Mouse (Mus musculus) MEL (cell line): Measurements from ENCODE around the gene Esrra. TPM values are rescaled to one million over a fixed set of nuclear protein-coding genes. Genes with fewer than 3 reads are reported as not detected.

Experiments used
- DNase-seq: peaks from one replicate; pipeline ENCODE4 v3.0.0; 2011; ENCODE audit warnings: low read depth, low spot score
- H3K27ac ChIP-seq: 2 replicates; pipeline ENCODE4 v1.5.1; 2012; ENCODE audit warnings: low read depth, mild to moderate bottlenecking, control low read depth, low read length, moderate library complexity; ENCODE audit not compliant: control insufficient read depth
- H3K27me3 ChIP-seq, 2 experiments: fragments of 150-350 bp in 1 of 2; sonication (generic) in 1 of 2; 2 replicates each; pipeline ENCODE4 v1.6.1; 2012; ENCODE audit warnings: low read length in 2 of 2, mild to moderate bottlenecking in 2 of 2, improper control_type of control experiment in 1 of 2, moderate library complexity in 1 of 2; ENCODE audit not compliant: insufficient read depth in 2 of 2, control insufficient read depth in 1 of 2
- H3K36me3 ChIP-seq, 2 experiments: 2 replicates each; pipeline ENCODE4 v1.6.1; 2012 to 2014; ENCODE audit warnings: low read length in 2 of 2, improper control_type of control experiment in 1 of 2, inconsistent platforms in 1 of 2, mild to moderate bottlenecking in 1 of 2; ENCODE audit not compliant: insufficient read depth in 2 of 2, control insufficient read depth in 1 of 2
- H3K4me1 ChIP-seq, 2 experiments: fragments of 150-350 bp in 1 of 2; sonication (generic) in 1 of 2; 2 replicates each; pipeline ENCODE4 v1.6.1; 2012; ENCODE audit warnings: low read length in 2 of 2, improper control_type of control experiment in 1 of 2, mild to moderate bottlenecking in 1 of 2; ENCODE audit not compliant: insufficient read depth in 2 of 2, control insufficient read depth in 1 of 2
- H3K4me3 ChIP-seq, 2 experiments: fragments of 150-350 bp in 1 of 2; sonication (generic) in 1 of 2; 2 replicates each; pipeline ENCODE4 v1.5.1; 2012; ENCODE audit warnings: low read depth in 2 of 2, low read length in 2 of 2, mild to moderate bottlenecking in 2 of 2, moderate library complexity in 2 of 2, control low read depth in 1 of 2, improper control_type of control experiment in 1 of 2; ENCODE audit not compliant: control insufficient read depth in 1 of 2, insufficient read depth in 1 of 2
- H3K79me2 ChIP-seq: 2 replicates; pipeline ENCODE4 v1.6.1; 2012; ENCODE audit warnings: mild to moderate bottlenecking, low read length, moderate library complexity; ENCODE audit not compliant: control insufficient read depth, poor library complexity, insufficient read depth
- H3K9ac ChIP-seq: 2 replicates; pipeline ENCODE4 v1.6.1; 2012; ENCODE audit warnings: low read depth, mild to moderate bottlenecking, control low read depth, low read length, moderate library complexity; ENCODE audit not compliant: control insufficient read depth, poor library complexity, severe bottlenecking
- H3K9me3 ChIP-seq: fragments of 150-350 bp; sonication (generic); replicated peaks from 2 replicates; pipeline ENCODE4 v1.6.1; 2012; ENCODE audit warnings: mild to moderate bottlenecking, low read length, improper control_type of control experiment, moderate library complexity; ENCODE audit not compliant: insufficient read depth
- CHD1 ChIP-seq: IDR thresholded peaks from 2 replicates; pipeline ENCODE4 v1.6.1; 2012; ENCODE audit warnings: low read depth, mild to moderate bottlenecking, inconsistent platforms, low read length, improper control_type of control experiment
- CTCF ChIP-seq, 3 experiments: IDR thresholded peaks in 2 of 3; conservative IDR thresholded peaks in 1 of 3; 2 replicates each; pipeline ENCODE4 v1.5.1; 2011 to 2012; ENCODE audit warnings: low read length in 3 of 3, low read depth in 2 of 3, mild to moderate bottlenecking in 2 of 3, improper control_type of control experiment in 1 of 3, inconsistent platforms in 1 of 3, mixed read lengths in 1 of 3, moderate library complexity in 1 of 3; ENCODE audit not compliant: control insufficient read depth in 1 of 3, insufficient read depth in 1 of 3, poor library complexity in 1 of 3, severe bottlenecking in 1 of 3
- ELF1 ChIP-seq: IDR thresholded peaks from 2 replicates; pipeline ENCODE4 v1.6.1; 2014; ENCODE audit warnings: low read depth, mild to moderate bottlenecking, inconsistent platforms, low read length, improper control_type of control experiment, moderate library complexity
- EP300 ChIP-seq, 2 experiments: IDR thresholded peaks; 2 replicates each; pipeline ENCODE4 v1.6.1; 2011; ENCODE audit warnings: improper control_type of control experiment in 2 of 2, low read length in 2 of 2, low read depth in 1 of 2, mild to moderate bottlenecking in 1 of 2
- GATA1 ChIP-seq: IDR thresholded peaks from 2 replicates; pipeline ENCODE4 v1.6.1; 2011; ENCODE audit warnings: low read depth, low read length, improper control_type of control experiment
- HCFC1 ChIP-seq: IDR thresholded peaks from 2 replicates; pipeline ENCODE4 v1.6.1; 2012; ENCODE audit warnings: low read depth, mild to moderate bottlenecking, inconsistent platforms, low read length, improper control_type of control experiment, moderate library complexity
- JUND ChIP-seq: IDR thresholded peaks from 2 replicates; pipeline ENCODE4 v1.6.1; 2011; ENCODE audit warnings: low read depth, mild to moderate bottlenecking, improper control_type of control experiment, low read length
- MYB ChIP-seq: IDR thresholded peaks from 2 replicates; pipeline ENCODE4 v1.6.1; 2011; ENCODE audit warnings: mild to moderate bottlenecking, low read depth, low read length, improper control_type of control experiment
- MYC ChIP-seq: IDR thresholded peaks from 2 replicates; pipeline ENCODE4 v1.6.1; 2011; ENCODE audit warnings: low read depth, mild to moderate bottlenecking, low read length, improper control_type of control experiment, moderate library complexity
- NELFE ChIP-seq: IDR thresholded peaks from 2 replicates; pipeline ENCODE4 v1.6.1; 2011; ENCODE audit warnings: low read depth, low read length, improper control_type of control experiment
- NRF1 ChIP-seq: IDR thresholded peaks from 2 replicates; pipeline ENCODE4 v1.6.1; 2014; ENCODE audit warnings: low read depth, mild to moderate bottlenecking, inconsistent platforms, low read length, improper control_type of control experiment, moderate library complexity; ENCODE audit not compliant: poor library complexity, insufficient read depth, severe bottlenecking
- POLR2A ChIP-seq, 2 experiments: IDR thresholded peaks; 2 replicates each; pipeline ENCODE4 v1.6.1; 2011 to 2012; ENCODE audit warnings: low read length in 2 of 2, mild to moderate bottlenecking in 2 of 2, control low read depth in 1 of 2, improper control_type of control experiment in 1 of 2, low read depth in 1 of 2, moderate library complexity in 1 of 2; ENCODE audit not compliant: control insufficient read depth in 1 of 2, insufficient read depth in 1 of 2, poor library complexity in 1 of 2
- RCOR1 ChIP-seq: IDR thresholded peaks from 2 replicates; pipeline ENCODE4 v1.6.1; 2012; ENCODE audit warnings: low read depth, mild to moderate bottlenecking, inconsistent platforms, low read length, improper control_type of control experiment
- SIN3A ChIP-seq: IDR thresholded peaks from 2 replicates; pipeline ENCODE4 v1.6.1; 2012; ENCODE audit warnings: low read length, improper control_type of control experiment, inconsistent platforms
- SMC3 ChIP-seq: IDR thresholded peaks from 2 replicates; pipeline ENCODE4 v1.6.1; 2011; ENCODE audit warnings: low read depth, low read length, improper control_type of control experiment
- TAL1 ChIP-seq: IDR thresholded peaks from 2 replicates; pipeline ENCODE4 v1.6.1; 2012; ENCODE audit warnings: mild to moderate bottlenecking, inconsistent platforms, low read length, moderate library complexity, mixed read lengths
- TBP ChIP-seq: IDR thresholded peaks from 2 replicates; pipeline ENCODE4 v1.8.0; 2011; ENCODE audit warnings: low read depth, low read length, improper control_type of control experiment
- TCF12 ChIP-seq: IDR thresholded peaks from 2 replicates; pipeline ENCODE4 v1.6.1; 2014; ENCODE audit warnings: low read depth, mild to moderate bottlenecking, inconsistent platforms, low read length, improper control_type of control experiment, moderate library complexity
- UBTF ChIP-seq: IDR thresholded peaks from 2 replicates; pipeline ENCODE4 v1.6.1; 2012; ENCODE audit warnings: low read depth, mild to moderate bottlenecking, inconsistent platforms, low read length, improper control_type of control experiment, moderate library complexity, borderline replicate concordance; ENCODE audit not compliant: insufficient read depth
- USF2 ChIP-seq, 2 experiments: IDR thresholded peaks; 2 replicates each; pipeline ENCODE4 v1.6.1; 2011 to 2012; ENCODE audit warnings: improper control_type of control experiment in 2 of 2, low read length in 2 of 2, borderline replicate concordance in 1 of 2, inconsistent platforms in 1 of 2, low read depth in 1 of 2, mild to moderate bottlenecking in 1 of 2; ENCODE audit not compliant: insufficient read depth in 1 of 2
- polyA plus RNA-seq, 2 experiments: library from polyadenylated mRNA; stranded (reverse) in 1 of 2; unstranded in 1 of 2; fragments of >175 nt in 1 of 2; fragments of >200 nt in 1 of 2; gene quantifications; 2 replicates each; pipeline versions ENCODE4 v1.2.1 to v1.2.4; 2012; ENCODE audit warnings: low replicate concordance in 2 of 2, low read depth in 1 of 2; ENCODE audit not compliant: insufficient read length in 2 of 2, insufficient read depth in 1 of 2, missing spikeins in 1 of 2
- total RNA-seq: library from RNA; depleted of rRNA; stranded (reverse); fragments of 300-350 nt; gene quantifications from 2 replicates; pipeline ENCODE4 v1.2.3, GENCODE M21; 2012

Gene Esrra
- total and polyA plus RNA-seq, 3 experiments: 32.5 to 40.9 TPM; not detected in 1

DNA sequence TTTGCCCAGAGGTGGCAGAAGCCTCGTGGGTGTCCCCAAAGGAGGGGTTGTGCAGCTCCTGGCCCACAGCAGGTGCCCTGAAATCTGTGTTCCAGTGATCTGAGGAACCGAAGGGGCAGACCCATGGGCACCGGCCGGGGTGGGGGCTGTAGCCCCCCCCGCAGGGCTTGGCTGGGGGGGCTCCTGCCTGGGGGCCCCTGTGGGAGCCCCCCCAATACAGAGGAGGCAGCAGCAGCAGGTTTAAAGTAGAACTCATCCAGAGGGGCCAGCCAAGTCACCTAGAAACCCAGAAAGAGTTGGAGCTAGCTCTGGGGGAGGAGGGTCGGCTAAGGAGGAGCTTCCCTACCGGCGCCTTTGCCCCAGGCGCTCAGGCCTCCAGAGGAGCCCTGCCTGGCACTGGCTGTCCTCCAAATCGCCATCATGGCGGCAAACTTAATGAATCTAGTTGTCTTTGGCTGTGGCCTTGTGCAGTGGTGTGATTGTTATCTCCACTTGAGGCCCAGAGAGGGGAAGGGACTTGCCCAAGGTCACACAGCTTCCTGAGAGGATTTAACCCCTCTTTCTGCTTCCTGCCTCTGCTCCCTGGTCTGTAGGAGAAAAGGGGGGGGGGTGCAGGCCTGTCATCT is 49.0 kb upstream of the Esrra start:
- no peaks in the 10 kb centered on the region for H3K27me3 ChIP-seq
- peaks cover 0 to 18% of the 10 kb centered on the region in 2 experiments; a peak in 2 of 4 replicates for H3K36me3 ChIP-seq
- H3K9me3 ChIP-seq: no peaks in the 10 kb centered on the region
- no peak overlapping the region for H3K4me3 ChIP-seq
- peaks cover 4 to 40% of the 10 kb centered on the region in 2 experiments for H3K4me1 ChIP-seq
- TF ChIP-seq NRF1 (no peak), HCFC1 (0 out of 2 replicates have a peak, but pooled peaks have one; percentile 21), GATA1 (peak; percentile 36; the same call in 1 of the 2 replicates), SIN3A (0 out of 2 replicates have a peak, but pooled peaks have one; percentile 15)
- peaks cover 5% of the 10 kb centered on the region for H3K79me2 ChIP-seq
- peak; percentile 53 for DNase-seq
- no peak overlapping the region for H3K27ac ChIP-seq
- H3K9ac ChIP-seq: peak overlapping the region; percentile 25

GRCm38 (mm10) chr19:6969665-6970381 is 48.2 kb upstream of the Esrra start:
- Histone ChIP-seq H3K36me3 (peaks cover 0 to 18% of the 10 kb centered on the region in 2 experiments; a peak in 2 of 4 replicates), H3K27ac (no peak overlapping the region), H3K79me2 (no peaks in the 10 kb centered on the region; the same call in 1 of the 2 replicates), H3K4me1 (peaks cover 4 to 40% of the 10 kb centered on the region in 2 experiments), H3K9ac (peak overlapping the region; percentile 59), H3K4me3 (peak overlapping the region; percentile 49 to 75), H3K27me3 (no peaks in the 10 kb centered on the region), H3K9me3 (no peaks in the 10 kb centered on the region)
- peak; percentile 74 for DNase-seq
- TF ChIP-seq MYB: no peak
- TF ChIP-seq SIN3A: no peak
- TF ChIP-seq EP300 (IDR thresholded peaks at IDR 0.05; ENCODE audit: low read depth in 1 of 2, low read length in 2 of 2): no peak
- TF ChIP-seq USF2 (IDR thresholded peaks at IDR 0.05; ENCODE audit: borderline replicate concordance in 1 of 2, insufficient read depth in 1 of 2, low read depth in 1 of 2, low read length in 2 of 2): no peak
- TF ChIP-seq MYC: no peak
- TF ChIP-seq TBP: no peak
- peak; percentile 52 to 89 (median 60) for TF ChIP-seq CTCF (IDR thresholded peaks at IDR 0.05 in 2 of 3, conservative IDR thresholded peaks at IDR 0.05 in 1 of 3; ENCODE audit: control insufficient read depth in 1 of 3, insufficient read depth in 1 of 3, low read depth in 2 of 3, low read length in 3 of 3, poor library complexity in 1 of 3, severe bottlenecking in 1 of 3)
- TF ChIP-seq NRF1: no peak
- TF ChIP-seq ELF1: no peak
- no peak for TF ChIP-seq JUND
- TF ChIP-seq RCOR1: no peak
- TF ChIP-seq NELFE: no peak
- no peak for TF ChIP-seq TAL1
- TF ChIP-seq CHD1: no peak
- TF ChIP-seq TCF12: no peak
- TF ChIP-seq POLR2A (IDR thresholded peaks at IDR 0.05; ENCODE audit: control insufficient read depth in 1 of 2, insufficient read depth in 1 of 2, low read depth in 1 of 2, low read length in 2 of 2, poor library complexity in 1 of 2): peak; percentile 68 to 71; a peak in 3 of 4 replicates
- TF ChIP-seq SMC3: no peak
- no peak for TF ChIP-seq UBTF
